In the genomic region with DNA sequence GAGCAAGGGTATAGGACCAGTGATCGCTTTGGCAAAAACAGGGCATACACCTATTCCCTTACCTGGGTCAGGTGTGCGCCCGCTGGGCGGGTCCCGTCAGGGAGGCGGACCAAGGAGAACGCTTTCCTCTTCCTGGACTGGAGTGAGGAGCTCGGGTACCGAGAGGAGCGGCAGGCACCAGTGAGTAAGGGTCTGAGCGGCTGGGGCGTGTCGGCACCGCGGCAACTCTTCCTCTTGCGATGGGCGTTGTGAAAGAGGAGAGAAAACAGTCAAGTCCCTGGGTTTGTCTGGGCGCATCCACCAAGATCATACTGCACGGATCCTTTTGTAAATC, we compare ENCODE assay signal across 8 mouse cellular contexts. TPM values are rescaled to one million over a fixed set of nuclear protein-coding genes. Genes with fewer than 3 reads are reported as not detected.
DNase-seq lines count a peak whose midpoint lies in the region; ATAC-seq lines count a peak whose summit lies in the region.

No protein-coding gene starts in this region.

- no peaks in the 10 kb centered on the region for H3K9me3 ChIP-seq in forebrain, embryonic 14.5 days (replicated peaks; ENCODE audit: control insufficient read depth, low read length)
- no peaks in the 10 kb centered on the region for H3K9me3 ChIP-seq in hindbrain, embryonic 15.5 days

- ATAC-seq in forebrain, embryonic 14.5 days: peak; percentile 72
- no peak; the same call in 1 of the 2 replicates for ATAC-seq in hindbrain, embryonic 15.5 days (ENCODE audit: low FRiP score, low read depth)

- peak; percentile 42 for DNase-seq in Muller cell, postnatal 12 days (ENCODE audit: inconsistent ontology term)
- DNase-seq in forebrain, embryonic 14.5 days (ENCODE audit: low spot score): peak; percentile 44
- DNase-seq in layer of hippocampus, postnatal 36 days: peak; percentile 34 to 47
- peak; percentile 76 for DNase-seq in lung, postnatal 36 days
- peak; percentile 18 to 23 for DNase-seq in right cerebral cortex, postnatal 36 days (ENCODE audit: low spot score in 2 of 2)
- peak; percentile 71 to 72 for DNase-seq in urinary bladder, postnatal 36 days (ENCODE audit: low spot score in 2 of 2)

- peaks cover 3% of the 10 kb centered on the region; the same call in 1 of the 2 replicates for H3K36me3 ChIP-seq in forebrain, embryonic 14.5 days (ENCODE audit: control insufficient read depth, insufficient read depth, low read length)
- H3K36me3 ChIP-seq in hindbrain, embryonic 15.5 days: no peaks in the 10 kb centered on the region

- peak overlapping the region; percentile 90 for H3K4me2 ChIP-seq in forebrain, embryonic 14.5 days (ENCODE audit: low read length)
- peak overlapping the region; percentile 70 for H3K4me2 ChIP-seq in hindbrain, embryonic 15.5 days

- H3K27me3 ChIP-seq in forebrain, embryonic 14.5 days (replicated peaks; ENCODE audit: control insufficient read depth, insufficient read depth, low read length): no peaks in the 10 kb centered on the region
- no peaks in the 10 kb centered on the region for H3K27me3 ChIP-seq in hindbrain, embryonic 15.5 days

- H3K27ac ChIP-seq in brown adipose tissue, adult 24 weeks (replicated peaks; ENCODE audit: low read depth, low read length): no peak overlapping the region
- no peak overlapping the region for H3K27ac ChIP-seq in forebrain, embryonic 14.5 days (ENCODE audit: low read depth, low read length)
- H3K27ac ChIP-seq in hindbrain, embryonic 15.5 days (replicated peaks): peak overlapping the region; percentile 70

- H3K9ac ChIP-seq in forebrain, embryonic 14.5 days (ENCODE audit: low read length): peak overlapping the region; percentile 91
- peak overlapping the region; percentile 85 for H3K9ac ChIP-seq in hindbrain, embryonic 15.5 days

- WGBS in forebrain, embryonic 14.5 days: under 1% methylated on average over 19 of the region's 19 CpGs
- WGBS in hindbrain, embryonic 15.5 days: under 1% methylated on average over 19 of the region's 19 CpGs

- peaks cover 7% of the 10 kb centered on the region for H3K4me1 ChIP-seq in brown adipose tissue, adult 24 weeks (ENCODE audit: control insufficient read depth, insufficient read depth, insufficient read length, low read length)
- peaks cover 11% of the 10 kb centered on the region for H3K4me1 ChIP-seq in forebrain, embryonic 14.5 days (ENCODE audit: control insufficient read depth, insufficient read depth, low read length)
- peaks cover 25% of the 10 kb centered on the region for H3K4me1 ChIP-seq in hindbrain, embryonic 15.5 days (replicated peaks)

- H3K4me3 ChIP-seq in brown adipose tissue, adult 24 weeks (ENCODE audit: insufficient read depth, low read depth, low read length): peak overlapping the region; percentile 87
- peak overlapping the region; percentile 69 for H3K4me3 ChIP-seq in forebrain, embryonic 14.5 days (ENCODE audit: low read depth, low read length)
- H3K4me3 ChIP-seq in hindbrain, embryonic 15.5 days: peak overlapping the region; percentile 77

RNA-seq across cellular contexts. Expression of gene Sh3yl1, which starts 0.5 kb away (rescaled TPM):
- 1.5 and 2.1 TPM in 2 replicates for polyA plus RNA-seq in brown adipose tissue, adult 24 weeks (2012; ENCODE audit: insufficient read depth, insufficient read length, missing spikeins)
- polyA plus RNA-seq in forebrain, embryonic 14.5 days (2014; fragmentation: Nextera tagmentation; extraction: Ambion mirVana): 34.4 and 40.3 TPM in 2 replicates
- polyA plus RNA-seq in hindbrain, embryonic 15.5 days (2015; fragmentation: Nextera tagmentation; extraction: Ambion mirVana): 48.7 and 50.2 TPM in 2 replicates
- total RNA-seq in layer of hippocampus, postnatal 36 days (2021): 10 to 100 TPM; 12.6 to 13.0 TPM

RNA-seq across cellular contexts. Expression of gene Acp1, which starts 0.6 kb away (rescaled TPM):
- 61.2 and 66.5 TPM in 2 replicates for polyA plus RNA-seq in brown adipose tissue, adult 24 weeks (2012; ENCODE audit: insufficient read depth, insufficient read length, missing spikeins)
- 151 and 178 TPM in 2 replicates for polyA plus RNA-seq in forebrain, embryonic 14.5 days (2014; fragmentation: Nextera tagmentation; extraction: Ambion mirVana)
- polyA plus RNA-seq in hindbrain, embryonic 15.5 days (2015; fragmentation: Nextera tagmentation; extraction: Ambion mirVana): 98.6 and 111 TPM in 2 replicates
- 10 to 100 TPM; 58.5 to 63.9 TPM for total RNA-seq in layer of hippocampus, postnatal 36 days (2021)

RNA-seq across cellular contexts. Expression of gene Alkal2, which starts 27.9 kb away (rescaled TPM):
- polyA plus RNA-seq in brown adipose tissue, adult 24 weeks (2012; ENCODE audit: insufficient read depth, insufficient read length, missing spikeins): 0.67 and 2.0 TPM in 2 replicates
- 0.16 TPM in 1 of 2 replicates, not detected in the other for polyA plus RNA-seq in forebrain, embryonic 14.5 days (2014; fragmentation: Nextera tagmentation; extraction: Ambion mirVana)
- 0.83 and 1.4 TPM in 2 replicates for polyA plus RNA-seq in hindbrain, embryonic 15.5 days (2015; fragmentation: Nextera tagmentation; extraction: Ambion mirVana)
- 1 to 10 TPM; 4.3 to 5.3 TPM for total RNA-seq in layer of hippocampus, postnatal 36 days (2021)

Comparison
In these comparisons a context has a peak if more than half of its experiments do, and no peak if none do; other contexts are left out.
1. DNase-seq: peak in every context shown above with its lines; median percentile 76 in lung, postnatal 36 days; 72 in urinary bladder, postnatal 36 days; 44 in forebrain, embryonic 14.5 days; 42 in Muller cell, postnatal 12 days; 40 in layer of hippocampus, postnatal 36 days; 20 in right cerebral cortex, postnatal 36 days.
2. RNA of gene Sh3yl1, which starts 0.5 kb away (polyA plus RNA-seq): 48.7 to 50.2 TPM in hindbrain, embryonic 15.5 days and 34.4 to 40.3 TPM in forebrain, embryonic 14.5 days; 1.5 to 2.1 TPM in brown adipose tissue, adult 24 weeks; every median in the first group is over 10 times any median in the second.
3. Peak in every context shown above with its lines, with median percentiles within 50 percentile points of each other: H3K4me3 ChIP-seq.